Mouse (Mus musculus): ENCODE data around the gene Dlgap3.

Dlgap3 gene

DNA sequence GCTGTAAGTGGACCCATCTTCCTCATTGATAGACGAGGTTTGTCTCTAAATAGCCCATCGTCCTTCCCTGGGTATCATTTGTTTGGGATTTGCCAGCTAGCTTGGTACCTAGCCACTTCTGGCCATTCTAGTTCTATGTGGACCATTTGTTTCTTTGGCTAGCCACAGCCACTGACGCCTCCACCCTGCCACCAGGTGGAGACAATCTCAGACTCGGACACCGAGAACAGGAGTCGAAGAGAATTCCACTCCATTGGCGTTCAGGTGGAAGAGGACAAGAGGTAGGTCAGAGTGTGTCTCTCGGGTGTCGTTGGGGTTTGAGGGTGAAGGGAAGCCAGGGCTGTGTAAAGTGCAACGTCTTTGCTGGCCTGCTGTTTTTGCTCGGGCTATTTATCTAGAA lies 46.1 kb downstream of the Dlgap3 start:
- DNase-seq (ENCODE audit: low read depth, low spot score) = peak; percentile 63

GRCm38 (mm10) chr4:127215799-127216198 lies 46.8 kb downstream of the Dlgap3 start:
- DNase-seq (ENCODE audit: low read depth, low spot score) = peak; percentile 58

DNA sequence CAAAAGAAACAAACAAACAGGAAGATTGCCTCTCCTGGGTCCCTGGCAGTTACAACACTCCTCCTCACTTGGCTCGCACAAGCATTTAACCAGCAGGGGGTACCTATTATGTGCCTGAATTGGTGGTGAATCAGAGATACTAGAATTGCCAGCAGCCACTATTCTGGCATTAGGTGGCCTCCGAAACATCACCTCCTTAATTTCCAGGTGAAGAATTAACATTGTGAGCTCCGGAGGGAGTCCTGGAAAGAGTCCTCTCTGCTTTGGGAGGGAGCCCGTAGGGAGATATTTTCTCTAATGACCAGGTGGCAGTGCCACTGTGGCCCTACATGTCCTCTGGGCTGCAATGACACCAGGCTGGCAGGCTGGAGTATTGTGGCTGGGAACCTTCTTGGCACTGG lies 47.2 kb downstream of the Dlgap3 start:
- DNase-seq (ENCODE audit: low read depth, low spot score) = peak; percentile 84

- DNase-seq (ENCODE audit: low read depth, low spot score) = no peak
These were observed 48.0 kb downstream of the Dlgap3 start for GRCm38 (mm10) chr4:127217048-127217447.

GRCm38 (mm10) chr4:127223291-127223690 lies 54.3 kb downstream of the Dlgap3 start:
- peak; percentile 71 for DNase-seq (ENCODE audit: low read depth, low spot score)

DNA sequence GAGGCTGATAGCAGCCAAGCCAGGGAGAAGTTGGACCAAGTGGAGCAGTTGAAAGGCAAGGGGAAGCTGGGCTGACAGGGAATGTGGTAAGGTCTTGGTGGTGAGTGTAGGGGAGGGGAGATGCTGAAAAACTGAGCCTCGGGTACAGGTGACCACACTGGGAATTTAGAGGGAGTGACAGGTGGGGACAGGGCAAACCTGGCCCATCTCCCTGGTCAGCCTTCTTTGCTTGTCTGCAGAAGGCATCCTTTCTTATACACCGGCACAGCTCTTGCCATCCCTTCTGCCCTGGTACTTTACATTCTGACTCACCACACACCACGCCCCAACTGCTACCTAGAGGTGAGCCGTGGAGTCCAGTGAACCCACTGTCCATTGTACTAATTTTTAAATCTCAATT lies 54.8 kb downstream of the Dlgap3 start:
- no peak for DNase-seq (ENCODE audit: low read depth, low spot score)

DNA sequence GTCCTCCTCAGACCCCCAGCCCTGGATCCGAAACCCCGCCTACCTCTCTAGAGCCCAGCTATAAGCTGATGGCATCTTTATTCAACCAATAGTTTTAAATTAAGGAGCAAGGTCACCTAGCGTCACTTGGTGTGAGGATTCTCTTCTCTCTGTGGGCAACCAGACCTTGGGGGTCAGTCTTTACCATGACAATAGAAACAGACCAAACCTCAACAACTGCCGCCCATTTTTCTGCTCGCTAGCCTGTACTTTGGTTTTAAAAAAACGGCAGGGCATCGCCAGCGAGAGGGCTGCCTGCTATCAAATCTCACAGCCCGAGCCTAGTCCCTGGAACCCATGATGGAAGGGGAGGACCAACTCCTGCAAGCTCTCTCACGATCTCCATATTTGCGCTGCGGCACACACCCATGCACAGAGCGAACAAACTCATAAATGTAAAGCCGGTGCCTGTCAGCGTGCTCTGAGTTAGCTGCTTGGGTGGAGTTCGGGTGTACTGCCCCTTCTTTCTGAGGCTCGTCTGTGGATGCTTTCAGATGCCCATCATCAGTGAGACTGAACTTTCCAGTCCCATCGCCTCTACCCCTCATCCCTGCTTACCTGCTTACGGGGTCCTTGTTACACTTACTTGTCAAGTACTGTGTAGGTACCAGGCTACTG lies 55.6 kb downstream of the Dlgap3 start:
- no peak for DNase-seq (ENCODE audit: low read depth, low spot score)

GRCm38 (mm10) chr4:127226067-127226466 lies 57.1 kb downstream of the Dlgap3 start:
- peak; percentile 67 for DNase-seq (ENCODE audit: low read depth, low spot score)

DNA sequence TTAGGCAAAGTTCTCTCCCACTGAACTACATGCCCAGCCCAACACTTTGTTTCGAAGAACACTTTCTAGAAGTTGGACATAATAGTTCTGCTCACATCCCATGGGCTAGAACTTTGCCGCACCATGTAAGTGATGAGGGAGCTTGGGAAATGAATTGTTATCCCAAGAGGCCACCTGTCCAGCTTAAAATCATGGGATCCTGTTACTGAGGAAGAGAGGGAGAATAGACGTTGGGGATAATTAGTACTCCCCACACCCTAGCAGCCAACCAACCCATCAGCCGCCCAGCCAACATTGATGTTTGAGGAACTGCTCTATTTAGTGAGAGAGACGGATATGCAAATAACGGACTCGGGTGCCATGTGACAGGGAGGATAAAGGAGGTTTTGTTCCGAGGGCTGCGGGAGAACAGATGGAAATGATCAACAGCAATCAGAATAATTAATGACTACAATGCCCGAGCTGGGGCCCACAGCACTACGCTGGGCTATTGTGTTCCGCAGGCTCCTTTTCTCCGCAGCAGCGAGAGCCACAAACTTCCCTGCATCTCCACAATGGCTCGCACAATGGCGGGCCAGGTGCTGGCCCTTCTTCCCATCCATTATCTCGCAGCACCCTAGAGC lies 58.2 kb downstream of the Dlgap3 start:
- DNase-seq (ENCODE audit: low read depth, low spot score) = peak; percentile 70

DNA sequence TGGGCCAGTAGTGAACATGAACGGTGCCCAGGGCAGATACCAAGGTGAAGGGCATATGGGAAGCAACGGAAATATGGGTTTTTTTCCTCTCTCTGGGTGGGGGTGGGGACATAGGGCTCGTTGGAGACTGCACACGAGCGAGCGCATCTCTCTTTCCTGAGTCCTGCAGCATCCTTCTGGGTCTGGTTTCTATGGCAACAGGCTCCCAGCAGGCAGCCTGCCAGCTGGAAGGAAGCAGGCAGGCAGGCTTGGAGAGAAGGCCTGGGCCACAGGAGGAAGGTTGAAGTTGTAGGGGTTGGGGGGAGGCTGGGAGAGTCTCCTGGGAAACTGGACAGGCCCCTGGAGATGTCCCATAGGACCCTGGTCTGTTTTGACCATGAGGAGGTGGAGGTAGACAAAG lies 63.0 kb downstream of the Dlgap3 start:
- DNase-seq (ENCODE audit: low read depth, low spot score) = peak; percentile 97

- DNase-seq (ENCODE audit: low read depth, low spot score) = no peak
These were observed 63.5 kb downstream of the Dlgap3 start for GRCm38 (mm10) chr4:127232551-127232950.

GRCm38 (mm10) chr4:127233416-127234125 lies 64.6 kb downstream of the Dlgap3 start:
- DNase-seq (ENCODE audit: low read depth, low spot score) = no peak

GRCm38 (mm10) chr4:127235742-127236487 lies 66.9 kb downstream of the Dlgap3 start:
- DNase-seq (ENCODE audit: low read depth, low spot score) = peak; percentile 91

- DNase-seq (ENCODE audit: low read depth, low spot score) = no peak
These were observed 67.6 kb downstream of the Dlgap3 start for GRCm38 (mm10) chr4:127236631-127237030.

GRCm38 (mm10) chr4:127237271-127237670 lies 68.3 kb downstream of the Dlgap3 start:
- peak; percentile 70 for DNase-seq (ENCODE audit: low read depth, low spot score)

DNA sequence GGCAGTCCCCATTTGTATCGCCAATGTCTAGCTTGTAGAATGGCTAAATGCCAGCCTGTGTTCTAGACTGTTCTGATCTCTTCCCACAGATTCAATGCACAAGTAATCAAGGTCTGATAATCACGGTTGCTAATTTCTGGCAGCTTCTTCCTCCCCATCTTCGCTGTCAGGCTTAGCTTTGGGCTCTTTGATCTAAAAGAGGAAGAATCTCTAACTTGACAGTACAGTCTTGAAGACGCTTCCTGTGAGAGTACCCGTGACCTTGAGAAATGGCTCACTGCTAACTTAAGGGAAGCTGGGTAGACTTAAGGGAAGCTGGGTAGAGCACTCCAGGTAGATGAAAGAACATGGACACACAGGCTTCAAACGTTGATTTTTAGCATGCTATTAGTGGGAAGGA lies 73.7 kb downstream of the Dlgap3 start:
- no peak for DNase-seq (ENCODE audit: low read depth, low spot score)

DNA sequence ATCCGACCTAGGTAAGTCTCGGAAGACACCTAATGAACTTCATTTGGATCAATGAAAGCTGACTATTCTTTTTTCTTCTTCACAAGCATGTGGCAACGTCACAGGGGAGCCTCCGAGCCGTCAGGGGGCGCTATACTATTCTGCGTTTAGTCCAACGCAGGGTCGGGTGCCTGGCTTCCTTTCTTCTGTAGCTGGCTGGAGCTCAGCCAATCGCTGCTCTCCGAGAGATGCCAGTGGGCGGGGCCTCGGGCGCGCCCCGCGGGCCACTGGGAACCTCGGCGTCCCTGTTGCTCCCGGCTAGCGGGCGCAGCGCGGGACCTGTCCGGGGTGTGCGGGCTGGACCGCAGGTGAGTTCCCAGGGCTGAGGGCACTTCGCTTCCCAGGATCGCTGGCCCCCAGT lies 74.5 kb downstream of the Dlgap3 start, which contains the start of gene Smim12:
Smim12 (plus strand) TSS at position 233 of the 400 bp plus-strand sequence.
- DNase-seq (ENCODE audit: low read depth, low spot score) = peak; percentile 99

- peak; percentile 61 for DNase-seq (ENCODE audit: low read depth, low spot score)
These were observed 74.9 kb downstream of the Dlgap3 start for GRCm38 (mm10) chr4:127243953-127244352.

GRCm38 (mm10) chr4:127249701-127250349 lies 80.8 kb downstream of the Dlgap3 start:
- DNase-seq (ENCODE audit: low read depth, low spot score) = peak; percentile 96

DNA sequence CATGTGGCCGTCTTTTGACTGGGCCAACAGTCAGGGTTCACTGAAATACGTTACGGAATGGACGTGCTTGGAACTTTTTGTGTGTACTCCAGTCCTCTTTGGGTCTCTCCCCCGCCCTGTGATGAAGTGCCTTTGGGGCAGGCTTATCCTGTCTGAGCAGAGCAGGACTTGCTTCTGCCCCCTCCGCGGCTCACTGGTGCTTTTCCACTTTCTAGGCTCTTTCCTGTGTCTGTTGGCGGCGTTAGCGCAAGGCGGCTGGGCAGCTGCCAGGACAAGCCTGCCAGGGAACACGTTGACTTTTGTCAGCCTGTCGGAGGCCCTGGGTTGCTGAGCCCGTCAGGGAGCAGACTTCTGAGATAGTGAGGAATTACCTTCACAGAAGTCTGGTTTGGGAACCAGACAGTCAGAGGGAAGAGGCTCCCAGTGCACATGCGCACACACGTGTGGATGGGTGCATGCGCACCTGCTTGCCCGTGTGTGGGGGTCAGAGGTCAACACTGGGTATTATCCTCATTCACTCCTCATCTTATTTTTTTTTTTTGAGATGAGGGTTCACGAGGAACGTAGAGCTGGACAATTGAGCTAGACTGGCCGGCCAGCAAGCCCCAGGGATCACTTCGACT lies 83.1 kb downstream of the Dlgap3 start:
- DNase-seq (ENCODE audit: low read depth, low spot score) = peak; percentile 78

DNA sequence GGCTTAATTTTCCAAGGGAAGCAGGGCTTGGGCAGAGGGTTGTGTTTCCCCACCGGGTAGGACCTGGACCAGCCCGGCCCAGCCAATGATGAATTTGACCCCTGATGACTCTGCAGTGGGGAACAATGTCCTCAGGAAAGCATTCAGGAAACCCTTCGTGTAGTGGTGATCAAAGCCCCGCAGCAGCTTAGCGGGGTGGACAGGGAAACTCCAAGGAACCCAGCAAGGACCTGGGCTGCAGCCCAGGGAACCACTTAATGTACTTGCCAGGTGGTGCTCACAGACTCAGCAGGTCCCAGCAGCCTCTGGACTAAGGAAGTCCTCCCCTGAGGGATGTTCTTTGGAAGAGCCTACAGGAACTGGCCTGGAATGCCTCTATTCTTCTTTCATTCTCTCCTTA lies 87.7 kb downstream of the Dlgap3 start:
- no peak for DNase-seq (ENCODE audit: low read depth, low spot score)
